Mouse (Mus musculus) midbrain, embryonic 16.5 days (tissue): ENCODE data around the gene Palld. TPM values are rescaled to one million over a fixed set of nuclear protein-coding genes. Genes with fewer than 3 reads are reported as not detected.

Source experiments
- ATAC-seq: fragments of 200-750 bp; cut with Nextera tagmentation; 2 replicates; pipeline ENCODE4 v1.8.0; 2017; ENCODE audit warnings: moderate TSS enrichment
- H3K27ac ChIP-seq: fragments of 300-500 bp; sonication (generic); 2 replicates; pipeline ENCODE4 v1.5.1; 2014; ENCODE audit warnings: mild to moderate bottlenecking, low read length, mixed read lengths
- H3K27me3 ChIP-seq: fragments of 300-500 bp; sonication (generic); 2 replicates; pipeline ENCODE4 v1.6.1; 2014; ENCODE audit warnings: low read depth, low read length, mixed read lengths; ENCODE audit not compliant: control insufficient read depth, insufficient read depth
- H3K36me3 ChIP-seq: fragments of 300-500 bp; sonication (generic); 2 replicates; pipeline ENCODE4 v1.6.1; 2014; ENCODE audit warnings: mild to moderate bottlenecking, low read length, moderate library complexity, mixed read lengths; ENCODE audit not compliant: control insufficient read depth, insufficient read depth
- H3K4me1 ChIP-seq: fragments of 300-500 bp; sonication (generic); 2 replicates; pipeline ENCODE4 v1.6.1; 2014; ENCODE audit warnings: mild to moderate bottlenecking, low read length, mixed read lengths; ENCODE audit not compliant: control insufficient read depth, insufficient read depth
- H3K4me2 ChIP-seq: fragments of 300-500 bp; sonication (generic); 2 replicates; pipeline ENCODE4 v1.6.1; 2014; ENCODE audit warnings: mild to moderate bottlenecking, low read length, mixed read lengths
- H3K4me3 ChIP-seq: fragments of 300-500 bp; sonication (generic); 2 replicates; pipeline ENCODE4 v1.5.1; 2014; ENCODE audit warnings: low read depth, mild to moderate bottlenecking, low read length, moderate library complexity, mixed read lengths
- H3K9ac ChIP-seq: fragments of 300-500 bp; sonication (generic); 2 replicates; pipeline ENCODE4 v1.6.1; 2014; ENCODE audit warnings: low read depth, low read length, mixed read lengths
- H3K9me3 ChIP-seq: fragments of 300-500 bp; sonication (generic); replicated peaks from 2 replicates; pipeline ENCODE4 v1.6.1; 2014; ENCODE audit warnings: mild to moderate bottlenecking, low read length, mixed read lengths; ENCODE audit not compliant: control insufficient read depth, poor library complexity, severe bottlenecking
- WGBS: fragments of 180-500 bp; shearing (Covaris S2); extraction: QIAGEN DNeasy Blood & Tissue Kit; methylation state at CpG from one replicate; pipeline ENCODE4 v1.1.7; 2014; 5-methylcytosine and 5-hydroxymethylcytosine counted together
- polyA plus RNA-seq: library from polyadenylated mRNA; unstranded; fragments of >200 nt; fragmentation: Nextera tagmentation; extraction: Ambion mirVana; gene quantifications from 2 replicates; pipeline ENCODE4 v1.2.1, GENCODE M21; 2015

Palld gene
- polyA plus RNA-seq, 1 experiment from 2014 or later: 15.4 TPM

GRCm38 (mm10) chr8:61596889-61597288, 305.6 kb downstream of the Palld start:
- ATAC-seq: no peak
- no peaks in the 10 kb centered on the region for H3K27me3 ChIP-seq
- WGBS: 73% methylated on average over 3 of the region's 3 CpGs

GRCm38 (mm10) chr8:61591446-61591845, 311.0 kb downstream of the Palld start:
- WGBS: 4% methylated on average over 8 of the region's 8 CpGs
- peak; percentile 61 for ATAC-seq
- H3K27ac ChIP-seq: peak overlapping the region; percentile 33; the same call in 1 of the 2 replicates

More at GRCm38 (mm10) chr8:61596889-61597288, 305.6 kb downstream of the Palld start:
- Histone ChIP-seq H3K4me1 (peaks cover 2% of the 10 kb centered on the region; the same call in 1 of the 2 replicates), H3K36me3 (no peaks in the 10 kb centered on the region), H3K9ac (no peak overlapping the region), H3K4me3 (no peak overlapping the region), H3K9me3 (no peaks in the 10 kb centered on the region), H3K4me2 (no peak overlapping the region), H3K27ac (no peak overlapping the region)

GRCm38 (mm10) chr8:61590551-61591431, 311.7 kb downstream of the Palld start:
- Histone ChIP-seq H3K36me3 (no peaks in the 10 kb centered on the region), H3K4me3 (peak overlapping the region; percentile 73)
- WGBS: under 1% methylated on average over 34 of the region's 35 CpGs

More at GRCm38 (mm10) chr8:61591446-61591845, 311.0 kb downstream of the Palld start:
- no peaks in the 10 kb centered on the region for H3K36me3 ChIP-seq
- no peaks in the 10 kb centered on the region for H3K9me3 ChIP-seq
- peak overlapping the region; percentile 99 for H3K4me2 ChIP-seq
- peaks cover 9% of the 10 kb centered on the region for H3K4me1 ChIP-seq
- peak overlapping the region; percentile 73 for H3K4me3 ChIP-seq
- H3K27me3 ChIP-seq: no peaks in the 10 kb centered on the region
- H3K9ac ChIP-seq: peak overlapping the region; percentile 68

DNA sequence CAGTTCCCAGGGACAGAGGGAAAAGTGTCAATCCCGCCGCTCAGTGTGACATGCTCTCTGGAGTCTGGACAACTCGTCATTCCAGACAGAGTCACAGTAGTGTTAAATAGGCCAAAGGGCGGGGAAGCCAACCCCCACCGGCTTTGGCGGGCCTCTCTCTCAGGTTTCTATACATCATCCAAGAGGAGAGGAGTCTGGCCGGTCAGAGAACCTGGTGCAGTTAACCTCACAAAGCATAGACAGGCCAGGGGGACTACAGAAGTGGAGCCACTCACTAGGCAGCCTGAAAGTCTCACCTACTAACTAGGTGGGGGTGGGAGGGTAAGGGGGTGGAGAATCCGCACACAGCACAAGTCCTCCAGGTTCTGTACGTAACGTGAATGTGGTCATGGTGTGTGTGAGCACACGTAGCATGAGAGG, 312.5 kb downstream of the Palld start:
- Histone ChIP-seq H3K4me1 (peaks cover 9% of the 10 kb centered on the region), H3K27ac (no peak overlapping the region), H3K36me3 (no peaks in the 10 kb centered on the region), H3K9ac (0 out of 2 replicates have a peak overlapping the region, but pooled peaks have one; percentile 38), H3K9me3 (no peaks in the 10 kb centered on the region), H3K27me3 (no peaks in the 10 kb centered on the region), H3K4me3 (peak overlapping the region; percentile 73), H3K4me2 (peak overlapping the region; percentile 99)
- ATAC-seq: peak; percentile 36
- 4% methylated on average over 11 of the region's 11 CpGs for WGBS

More at GRCm38 (mm10) chr8:61590551-61591431, 311.7 kb downstream of the Palld start:
- Histone ChIP-seq H3K27ac (peak overlapping the region; percentile 33; the same call in 1 of the 2 replicates), H3K9ac (peak overlapping the region; percentile 68), H3K9me3 (no peaks in the 10 kb centered on the region), H3K27me3 (no peaks in the 10 kb centered on the region), H3K4me1 (peaks cover 9% of the 10 kb centered on the region), H3K4me2 (peak overlapping the region; percentile 99)
- ATAC-seq: peak; percentile 89

GRCm38 (mm10) chr8:61588336-61588735, 314.2 kb downstream of the Palld start:
- WGBS: 95% methylated on average over 1 of the region's 1 CpGs

GRCm38 (mm10) chr8:61587731-61588130, 314.8 kb downstream of the Palld start:
- H3K27me3 ChIP-seq: no peaks in the 10 kb centered on the region
- 81% methylated on average over 3 of the region's 3 CpGs for WGBS
- no peak overlapping the region for H3K9ac ChIP-seq
- no peaks in the 10 kb centered on the region for H3K9me3 ChIP-seq
- ATAC-seq: no peak
- no peaks in the 10 kb centered on the region for H3K36me3 ChIP-seq
- no peak overlapping the region for H3K27ac ChIP-seq
- H3K4me1 ChIP-seq: peaks cover 9% of the 10 kb centered on the region
- H3K4me2 ChIP-seq: no peak overlapping the region
- no peak overlapping the region for H3K4me3 ChIP-seq

More at GRCm38 (mm10) chr8:61588336-61588735, 314.2 kb downstream of the Palld start:
- no peak overlapping the region for H3K4me3 ChIP-seq
- H3K4me2 ChIP-seq: no peak overlapping the region
- no peak overlapping the region for H3K27ac ChIP-seq
- H3K4me1 ChIP-seq: peaks cover 9% of the 10 kb centered on the region
- H3K9me3 ChIP-seq: no peaks in the 10 kb centered on the region
- no peak for ATAC-seq
- H3K36me3 ChIP-seq: no peaks in the 10 kb centered on the region
- H3K9ac ChIP-seq: no peak overlapping the region
- H3K27me3 ChIP-seq: no peaks in the 10 kb centered on the region

DNA sequence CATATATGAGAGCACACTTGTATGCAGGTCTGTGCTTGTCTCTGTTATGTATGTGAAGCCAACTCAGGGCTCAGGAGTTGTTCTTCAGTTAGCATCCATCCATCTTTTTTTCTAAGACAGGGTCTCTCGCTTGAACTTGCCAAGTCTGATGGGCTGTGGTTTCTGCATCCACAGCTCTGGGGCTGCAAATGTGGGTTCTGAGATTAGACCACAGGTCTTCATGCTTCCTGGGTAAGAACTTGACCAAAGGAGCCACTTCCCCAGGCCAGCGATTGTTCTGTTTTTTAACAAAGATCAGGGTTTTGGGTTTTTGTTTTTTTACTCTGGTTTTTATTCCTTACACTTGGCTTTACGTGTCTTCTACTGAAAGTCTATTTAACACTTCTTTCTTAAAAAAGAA, 316.0 kb downstream of the Palld start:
- Histone ChIP-seq H3K4me3 (no peak overlapping the region), H3K9me3 (no peaks in the 10 kb centered on the region), H3K27ac (no peak overlapping the region), H3K4me2 (no peak overlapping the region), H3K9ac (no peak overlapping the region), H3K36me3 (no peaks in the 10 kb centered on the region), H3K4me1 (peaks cover 5% of the 10 kb centered on the region), H3K27me3 (no peaks in the 10 kb centered on the region)
- WGBS: 98% methylated on average over 3 of the region's 3 CpGs
- ATAC-seq: no peak

GRCm38 (mm10) chr8:61585746-61586145, 316.7 kb downstream of the Palld start:
- Histone ChIP-seq H3K27me3 (no peaks in the 10 kb centered on the region), H3K36me3 (no peaks in the 10 kb centered on the region), H3K9me3 (no peaks in the 10 kb centered on the region), H3K4me1 (no peaks in the 10 kb centered on the region; the same call in 1 of the 2 replicates), H3K4me2 (no peak overlapping the region), H3K9ac (no peak overlapping the region), H3K4me3 (no peak overlapping the region), H3K27ac (no peak overlapping the region)
- 89% methylated on average over 3 of the region's 3 CpGs for WGBS
- no peak for ATAC-seq
